Mouse (Mus musculus): ENCODE data around the gene Hoxa3.

Gene Hoxa3

GRCm38 (mm10) chr6:52168191-52169055, 44.7 kb downstream of the Hoxa3 start:
- no peak for DNase-seq (ENCODE audit: low spot score in 2 of 2)

DNA sequence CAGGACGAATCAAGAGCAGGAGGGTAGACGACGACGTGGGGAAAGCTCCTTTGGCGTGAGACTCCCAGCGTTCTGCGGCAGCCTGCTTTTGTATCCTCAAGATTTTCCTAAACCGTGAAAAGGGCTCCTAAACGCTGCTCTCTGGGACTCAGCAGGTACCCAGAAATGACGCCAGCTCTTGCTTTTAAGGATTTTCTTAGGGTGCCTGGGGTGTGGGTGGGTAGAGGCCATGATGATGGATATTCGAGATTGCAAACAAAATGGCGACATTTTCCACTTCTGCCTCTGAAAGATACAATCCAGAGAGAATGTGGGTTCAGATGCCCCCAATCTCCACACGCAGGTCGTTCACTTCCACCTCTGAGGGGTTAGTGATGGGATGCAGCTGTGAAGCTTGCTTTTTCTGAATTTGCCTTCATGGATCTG, 45.4 kb downstream of the Hoxa3 start:
- no peak for DNase-seq (ENCODE audit: low spot score in 2 of 2)

- no peak for DNase-seq (ENCODE audit: low spot score in 2 of 2)
These were observed 46.0 kb downstream of the Hoxa3 start for GRCm38 (mm10) chr6:52167176-52167575.

DNA sequence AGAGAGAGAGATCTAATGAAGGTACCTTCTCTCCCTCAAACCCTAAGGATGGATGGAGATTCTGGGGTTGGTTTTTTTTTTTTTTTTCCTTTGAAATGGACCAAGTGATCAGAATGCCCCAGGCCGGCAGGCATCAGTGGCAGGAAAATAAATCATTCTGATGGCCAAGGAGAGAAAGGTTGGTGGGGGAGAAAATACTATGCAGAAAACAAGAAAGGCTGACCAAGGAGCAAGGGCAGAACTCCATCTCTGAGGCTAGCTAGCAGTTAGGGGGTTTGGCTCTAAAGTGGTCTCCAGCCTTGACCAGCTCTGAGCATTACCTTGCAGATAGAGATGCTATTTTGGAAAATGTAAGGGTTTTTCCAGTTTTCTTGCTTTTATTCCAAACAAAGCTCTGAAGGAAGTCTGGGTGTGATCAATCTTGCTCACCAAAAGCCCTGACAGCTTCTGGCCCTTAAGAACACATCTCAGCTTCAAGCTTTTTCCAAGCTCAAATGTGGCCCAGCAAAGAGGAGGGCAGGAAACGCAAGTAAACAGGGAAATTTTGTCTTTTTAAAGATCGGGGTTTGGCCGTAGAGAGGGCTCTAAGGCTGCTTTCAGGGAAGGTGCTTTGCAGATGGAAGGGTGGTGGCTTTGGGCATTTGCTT, 46.6 kb downstream of the Hoxa3 start:
- DNase-seq (ENCODE audit: low spot score in 2 of 2) = no peak

DNA sequence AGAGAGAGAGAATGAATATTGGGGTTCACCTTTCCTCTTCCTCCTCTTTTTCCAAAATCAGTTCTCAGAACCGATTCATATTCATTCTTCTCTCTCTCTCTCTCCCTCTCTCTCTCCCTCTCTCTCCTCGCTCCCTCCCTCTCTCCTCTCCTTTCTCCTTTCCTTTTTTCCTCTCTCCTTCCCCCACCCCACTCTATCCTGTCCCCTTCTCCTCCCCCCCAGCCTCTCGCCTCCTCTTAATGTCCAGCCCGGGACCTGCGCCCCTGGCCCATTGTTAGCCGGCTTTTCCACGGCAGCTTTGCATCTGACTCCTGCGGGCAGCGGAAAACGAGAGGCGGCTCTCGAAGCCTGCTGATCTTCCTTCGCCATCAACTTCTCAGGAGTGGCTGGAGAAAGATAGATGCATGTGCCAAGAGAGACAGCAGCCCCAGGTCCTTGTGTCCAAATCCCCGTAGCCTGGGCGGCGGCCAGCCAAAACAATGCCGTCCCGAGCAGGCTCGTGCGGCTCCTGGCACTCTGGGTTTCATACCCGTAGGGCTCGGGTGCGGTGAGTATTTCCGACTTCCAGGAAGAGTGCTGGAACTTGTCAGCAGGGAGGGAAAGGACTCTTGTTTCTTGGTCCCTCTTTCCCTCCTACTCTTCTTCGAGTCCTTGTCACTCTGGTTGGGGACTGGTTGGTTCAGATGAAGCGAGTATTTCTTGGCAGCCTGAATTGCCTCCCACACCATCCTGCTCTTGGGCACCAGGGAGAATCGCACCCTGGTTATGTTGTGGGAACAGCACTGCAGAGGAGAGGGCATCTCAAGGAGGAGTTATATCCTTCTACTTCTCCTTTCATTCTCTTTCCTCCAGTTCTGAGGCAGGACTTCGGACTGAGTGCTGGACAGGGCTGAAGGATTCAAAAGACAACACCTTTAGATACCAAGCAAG, 47.4 kb downstream of the Hoxa3 start:
- DNase-seq (ENCODE audit: low spot score in 2 of 2) = no peak

- no peak for DNase-seq (ENCODE audit: low spot score in 2 of 2)
These were observed 48.3 kb downstream of the Hoxa3 start, which contains the start of gene Hoxa2 for GRCm38 (mm10) chr6:52164626-52165440. Gene Hoxa2, minus strand, starts transcription at chr6:52164831.

DNA sequence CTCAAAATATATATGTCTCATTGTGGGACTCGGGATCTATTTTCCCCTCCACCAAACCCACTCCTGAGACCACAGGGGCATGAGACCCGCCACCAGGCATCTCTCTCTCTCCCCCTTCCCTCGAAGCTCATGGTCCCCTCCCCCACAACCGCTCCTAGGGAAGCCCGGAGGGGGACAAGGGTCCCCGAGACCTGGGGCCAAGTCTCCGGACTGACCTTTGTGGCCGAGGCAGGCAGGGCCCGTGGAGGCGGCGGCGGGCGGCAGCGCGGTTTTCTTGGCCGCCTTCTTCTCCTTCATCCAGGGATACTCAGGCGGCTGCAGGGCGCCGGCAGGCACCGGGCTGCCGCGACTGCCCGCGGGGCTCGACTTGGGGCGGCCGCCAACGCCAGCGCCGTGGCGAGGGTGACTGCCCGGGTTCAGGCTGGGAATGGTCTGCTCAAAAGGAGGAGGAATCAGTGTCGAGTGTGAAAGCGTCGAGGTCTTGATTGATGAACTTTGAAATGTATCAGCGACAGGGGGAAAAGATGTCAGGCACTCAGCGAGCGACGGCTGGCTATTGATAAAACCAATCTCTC, 49.0 kb downstream of the Hoxa3 start:
- no peak for DNase-seq (ENCODE audit: low spot score in 2 of 2)

DNA sequence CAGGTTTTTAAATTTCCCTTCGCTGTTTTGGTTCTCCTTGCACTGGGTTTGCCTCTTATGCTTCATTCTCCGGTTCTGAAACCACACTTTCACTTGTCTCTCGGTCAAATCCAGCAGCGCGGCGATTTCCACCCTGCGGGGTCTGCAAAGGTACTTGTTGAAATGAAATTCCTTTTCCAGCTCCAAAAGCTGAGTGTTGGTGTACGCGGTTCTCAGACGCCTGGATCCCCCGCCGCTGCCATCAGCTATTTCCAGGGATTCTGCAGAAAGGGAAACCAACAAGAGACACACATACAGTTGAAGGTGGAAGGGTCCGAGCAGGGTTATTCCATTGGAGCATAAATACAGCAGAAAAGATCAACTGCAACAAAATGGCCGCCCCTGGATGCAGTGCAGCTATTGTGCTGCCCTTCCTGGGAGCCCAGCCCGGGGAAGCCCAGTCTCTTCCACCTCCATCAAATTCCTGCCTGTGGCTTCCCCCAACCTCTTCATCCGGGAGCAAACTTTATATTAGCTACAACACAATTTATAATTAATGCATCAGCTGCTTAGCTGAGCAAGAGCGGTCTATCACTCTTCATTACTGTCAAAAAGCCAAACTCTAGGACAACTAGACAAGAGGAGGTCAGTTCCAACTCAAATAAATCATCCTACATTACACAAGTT, 49.6 kb downstream of the Hoxa3 start:
- no peak for DNase-seq (ENCODE audit: low spot score in 2 of 2)

DNA sequence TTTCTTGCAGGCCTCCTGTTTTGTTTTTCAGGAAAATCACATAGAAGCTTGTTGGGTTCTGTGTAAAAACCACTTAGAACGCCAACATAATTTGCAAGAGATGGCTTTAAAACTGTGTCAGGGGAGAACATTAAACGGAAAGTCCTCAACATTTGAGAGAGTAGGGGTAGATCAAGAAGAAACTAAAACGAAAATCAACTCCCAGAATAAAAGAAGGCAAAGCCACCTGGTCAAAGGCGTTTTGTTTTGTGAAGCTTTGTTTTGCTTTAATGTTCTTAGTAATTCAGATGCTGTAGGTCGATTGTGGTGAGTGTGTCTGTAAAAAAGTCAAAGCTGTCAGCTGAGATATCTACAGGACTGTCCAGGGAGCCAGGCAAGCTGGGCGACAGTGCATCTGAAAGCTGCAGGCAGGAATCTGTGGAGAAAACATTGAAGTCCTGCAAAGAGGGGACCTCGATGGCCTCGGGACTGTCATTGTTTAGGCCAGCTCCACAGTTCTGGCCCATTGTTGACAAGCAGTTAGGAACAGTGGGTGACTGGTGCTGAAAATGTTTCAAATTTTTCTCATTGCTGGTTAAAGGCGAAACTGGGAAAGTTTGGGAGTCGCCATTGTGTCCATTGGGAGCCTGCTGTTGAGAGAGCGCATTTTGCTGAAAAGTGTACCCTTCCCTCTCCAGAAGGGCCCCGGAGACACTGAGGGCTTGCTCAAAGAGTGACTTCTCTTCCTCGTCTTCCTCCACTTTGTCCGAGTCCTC, 50.3 kb downstream of the Hoxa3 start:
- DNase-seq (ENCODE audit: low spot score in 2 of 2) = no peak

DNA sequence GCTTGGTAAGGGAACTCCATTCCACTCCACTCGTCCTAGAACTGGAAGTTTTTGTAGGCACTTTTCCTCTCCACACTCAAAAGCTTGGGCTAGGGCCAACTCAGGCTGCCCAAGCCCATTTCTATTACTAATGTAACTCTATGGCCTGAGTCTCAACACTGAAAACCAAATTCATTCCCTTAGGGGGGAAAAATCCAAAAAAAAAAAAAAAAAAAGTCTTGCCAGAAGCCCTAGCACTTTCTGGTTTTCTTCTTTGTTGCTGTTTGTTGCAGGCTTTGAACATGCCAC, 51.1 kb downstream of the Hoxa3 start:
- no peak for DNase-seq (ENCODE audit: low spot score in 2 of 2)

DNA sequence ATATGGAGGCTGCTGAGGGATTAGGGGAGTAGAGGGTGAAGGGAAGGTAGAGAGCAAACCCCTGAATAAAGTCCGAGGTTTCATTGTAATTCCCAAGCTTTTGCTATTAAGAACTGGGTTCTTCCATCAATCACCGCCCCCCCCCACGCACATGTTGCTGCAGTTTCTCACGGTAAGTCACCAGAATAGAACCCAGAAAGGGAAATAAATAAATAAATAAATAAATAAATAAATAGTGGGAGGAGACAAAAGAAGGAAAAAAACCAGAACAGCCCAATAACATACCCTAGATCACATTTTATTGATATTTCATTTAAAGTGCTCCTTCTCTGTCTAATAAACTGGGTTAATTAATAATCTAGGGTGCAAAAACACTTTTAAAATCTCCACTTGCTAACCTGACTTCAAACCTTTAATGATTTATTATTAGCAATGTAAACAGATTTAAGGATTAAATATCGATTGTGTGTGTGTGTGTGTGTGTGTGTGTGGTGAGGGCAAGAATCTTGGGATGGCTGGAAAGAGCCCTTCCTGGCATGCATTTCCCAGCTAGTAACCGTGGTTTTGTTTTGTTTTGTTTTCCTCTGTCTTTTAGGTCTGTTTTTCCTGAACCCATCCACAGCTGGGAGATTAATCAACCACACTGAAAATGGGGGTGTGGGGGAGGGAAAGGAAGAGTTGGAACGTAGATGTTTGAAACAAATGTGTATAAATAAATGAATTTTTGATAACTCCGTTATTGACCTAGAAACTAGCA, 51.6 kb downstream of the Hoxa3 start:
- DNase-seq (ENCODE audit: low spot score in 2 of 2) = no peak

GRCm38 (mm10) chr6:52160511-52161335, 52.4 kb downstream of the Hoxa3 start:
- no peak for DNase-seq (ENCODE audit: low spot score in 2 of 2)

DNA sequence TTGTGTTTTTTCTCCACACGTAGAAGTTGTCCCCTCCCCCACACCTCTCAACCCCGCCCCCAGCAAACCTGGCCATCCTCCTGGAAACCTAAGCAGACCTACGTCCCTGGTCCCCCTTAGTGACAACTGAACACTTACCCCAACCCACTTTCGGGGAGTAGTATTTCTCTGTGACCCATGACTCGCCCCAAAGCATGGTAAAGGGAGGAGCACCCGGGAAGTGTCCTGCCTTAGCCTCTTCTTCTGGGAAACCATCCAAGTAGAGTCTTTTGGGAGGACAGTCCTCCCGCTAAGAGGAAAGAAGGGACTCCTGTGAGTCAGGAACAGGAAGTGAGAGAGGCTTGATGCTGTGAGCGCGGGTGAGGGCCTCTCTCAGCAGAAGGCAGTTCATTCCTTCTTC, 53.2 kb downstream of the Hoxa3 start:
- DNase-seq (ENCODE audit: low spot score in 2 of 2) = no peak

DNA sequence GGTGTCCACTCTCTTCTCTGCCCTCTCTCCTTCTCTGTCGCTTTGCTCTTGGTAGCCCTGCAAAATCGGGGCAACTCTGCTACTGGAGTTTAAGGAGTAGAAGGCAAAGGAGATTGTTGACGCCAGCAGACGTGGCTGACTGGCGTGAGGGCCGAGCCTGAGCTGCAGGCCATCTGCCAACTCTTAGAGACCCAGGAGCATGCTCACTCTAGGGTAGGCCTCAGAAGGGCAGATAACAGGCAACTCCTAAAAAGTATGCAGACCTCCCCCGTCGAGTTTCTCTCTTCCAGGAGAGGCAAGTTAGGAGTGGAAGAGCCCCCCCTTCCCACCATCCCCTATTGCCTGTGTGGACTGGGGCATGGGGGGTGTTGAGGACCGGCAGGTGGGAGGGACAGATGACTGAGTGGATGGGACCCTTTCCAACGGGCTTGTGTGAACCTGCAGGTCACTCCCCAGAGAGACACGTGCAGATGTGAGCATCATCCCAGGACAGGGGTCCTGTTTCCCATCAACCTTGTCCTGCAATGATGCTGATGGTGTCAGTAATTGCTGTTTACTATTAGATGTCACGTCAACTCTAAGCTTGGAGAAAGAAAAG, 53.9 kb downstream of the Hoxa3 start:
- no peak for DNase-seq (ENCODE audit: low spot score in 2 of 2)

- DNase-seq (ENCODE audit: low spot score in 2 of 2) = no peak
These were observed 54.7 kb downstream of the Hoxa3 start, which contains the start of gene Hoxa1 for GRCm38 (mm10) chr6:52158276-52159051. Gene Hoxa1, minus strand, starts transcription at chr6:52158317.

DNA sequence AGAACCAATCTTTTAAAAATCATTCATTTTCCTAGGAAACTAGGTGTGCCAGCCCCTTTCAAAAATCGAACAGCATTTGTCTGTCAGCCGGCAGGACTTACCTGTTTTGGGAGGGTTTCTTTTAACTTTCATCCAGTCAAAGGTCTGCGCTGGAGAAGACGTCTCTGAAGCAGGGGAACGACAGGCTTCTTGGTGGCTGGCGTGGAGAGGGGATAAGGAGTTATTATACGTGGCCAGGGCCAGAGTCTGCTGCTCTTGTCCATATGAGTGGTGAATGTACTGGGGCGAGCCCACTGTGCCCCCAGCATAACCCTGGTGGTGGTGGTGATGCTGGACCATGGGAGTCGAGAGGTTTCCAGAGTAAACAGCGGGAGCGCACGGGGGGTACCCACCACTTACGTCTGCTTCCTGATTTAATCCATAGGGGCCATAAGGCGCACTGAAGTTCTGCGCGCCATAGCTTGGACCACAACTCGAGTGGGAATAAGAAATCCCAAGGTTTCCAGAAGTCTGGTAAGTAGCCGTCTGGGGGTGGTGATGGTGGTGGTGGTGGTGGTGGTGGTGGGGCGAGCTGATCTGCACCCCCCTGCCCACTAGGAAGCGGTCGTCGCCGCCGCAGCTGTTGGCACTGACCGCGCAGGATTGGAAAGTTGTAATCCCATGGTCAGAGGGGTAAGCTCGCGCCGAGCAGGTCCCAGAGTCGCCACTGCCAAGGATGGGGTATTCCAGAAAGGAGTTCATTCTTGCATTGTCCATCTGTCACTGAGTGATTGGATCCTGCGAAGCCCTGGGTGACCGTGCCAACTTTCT, 55.5 kb downstream of the Hoxa3 start:
- DNase-seq (ENCODE audit: low spot score in 2 of 2) = no peak

Data from frontal cortex, postnatal 25 days (tissue).